Mouse (Mus musculus): Measurements from ENCODE around the gene Caap1. TPM values are rescaled to one million over a fixed set of nuclear protein-coding genes. Genes with fewer than 3 reads are reported as not detected.

Caap1 gene
- 10 to 100 TPM in 1 of 2 experiments, 1 to 10 TPM in 1; 8.8 to 11.0 TPM for total RNA-seq (2021)

DNA sequence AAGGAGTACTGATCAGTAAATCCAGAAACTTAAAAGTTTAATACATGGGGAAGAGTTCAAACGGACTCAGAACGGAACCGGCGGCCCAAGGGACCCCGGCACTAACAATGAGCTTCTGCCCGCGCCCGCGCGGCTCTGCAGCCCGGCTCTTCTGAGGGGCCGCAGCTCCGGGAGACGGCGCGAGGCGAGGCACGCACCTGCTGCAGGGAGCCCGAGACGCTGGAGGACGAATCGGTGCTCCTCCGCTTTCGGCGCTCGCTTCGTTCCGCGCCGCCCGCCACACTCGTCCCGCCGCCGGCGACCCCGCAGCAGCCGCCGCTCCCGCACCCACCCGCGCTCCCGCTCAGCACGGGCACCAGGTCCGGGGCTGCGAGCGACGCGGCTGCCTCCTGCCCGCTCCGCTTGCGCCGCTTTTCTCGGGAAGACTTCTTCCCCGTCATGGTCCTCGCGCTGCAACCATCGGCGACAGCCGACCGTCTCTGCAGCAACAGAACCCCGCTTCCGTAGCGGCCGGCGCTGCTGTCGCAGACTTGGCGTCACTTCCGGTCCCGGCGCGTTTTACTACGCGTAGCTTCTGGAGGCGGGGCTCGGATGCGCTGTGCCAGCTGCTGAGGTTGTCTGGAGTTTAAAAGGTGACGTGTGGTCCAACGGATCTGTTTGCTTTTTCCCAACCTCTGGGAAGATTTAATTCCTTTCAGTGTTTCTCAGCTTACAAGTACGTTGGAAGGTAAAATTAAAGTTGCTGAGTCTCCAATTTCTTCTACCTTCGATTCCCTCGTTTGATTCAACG is at the start of gene Caap1, which contains the start of gene Gm10306:
TSS of gene Caap1 (minus strand) at position 532 of the 790 bp plus-strand sequence.
TSS of gene Gm10306 (plus strand) at position 282 of the 790 bp plus-strand sequence.
- peak; percentile 93 to 94 for DNase-seq (ENCODE audit: low spot score in 2 of 2)
- intact Hi-C loops (cut with DNase I), result loop anchor here (2.0 kb wide), 1 partner anchor 46 kb away; the partner anchor contains the start of gene Plaa

GRCm38 (mm10) chr4:94605591-94605990 is 49.0 kb upstream of the Caap1 start:
- DNase-seq (ENCODE audit: low spot score in 2 of 2), result no peak

GRCm38 (mm10) chr4:94604452-94605019 is 47.9 kb upstream of the Caap1 start:
- DNase-seq (ENCODE audit: low spot score in 2 of 2), result no peak
- intact Hi-C loops (cut with DNase I), result no loop called here

More at GRCm38 (mm10) chr4:94605591-94605990, 49.0 kb upstream of the Caap1 start:
- intact Hi-C loops (cut with DNase I), result no loop called here

- peak; percentile 96 for DNase-seq (ENCODE audit: low spot score in 2 of 2)
- intact Hi-C loops (cut with DNase I), result loop anchor here (2.0 kb wide), 1 partner anchor 46 kb away; the partner anchor contains the start of genes Caap1 and Gm10306
Measured at GRCm38 (mm10) chr4:94603031-94603629, 46.5 kb upstream of the Caap1 start, which contains the start of gene Plaa. TSS of gene Plaa (minus strand) at chr4:94603244.

GRCm38 (mm10) chr4:94602496-94603030 is 46.0 kb upstream of the Caap1 start:
- no peak for DNase-seq (ENCODE audit: low spot score in 2 of 2)
- intact Hi-C loops (cut with DNase I), result loop anchor here (2.0 kb wide), 1 partner anchor 46 kb away; the partner anchor contains the start of genes Caap1 and Gm10306

GRCm38 (mm10) chr4:94601395-94601794 is 44.8 kb upstream of the Caap1 start:
- no peak for DNase-seq (ENCODE audit: low spot score in 2 of 2)

GRCm38 (mm10) chr4:94592709-94593108 is 36.1 kb upstream of the Caap1 start:
- no peak for DNase-seq (ENCODE audit: low spot score in 2 of 2)
- intact Hi-C loops (cut with DNase I), result no loop called here

More at GRCm38 (mm10) chr4:94601395-94601794, 44.8 kb upstream of the Caap1 start:
- intact Hi-C loops (cut with DNase I), result no loop called here

DNA sequence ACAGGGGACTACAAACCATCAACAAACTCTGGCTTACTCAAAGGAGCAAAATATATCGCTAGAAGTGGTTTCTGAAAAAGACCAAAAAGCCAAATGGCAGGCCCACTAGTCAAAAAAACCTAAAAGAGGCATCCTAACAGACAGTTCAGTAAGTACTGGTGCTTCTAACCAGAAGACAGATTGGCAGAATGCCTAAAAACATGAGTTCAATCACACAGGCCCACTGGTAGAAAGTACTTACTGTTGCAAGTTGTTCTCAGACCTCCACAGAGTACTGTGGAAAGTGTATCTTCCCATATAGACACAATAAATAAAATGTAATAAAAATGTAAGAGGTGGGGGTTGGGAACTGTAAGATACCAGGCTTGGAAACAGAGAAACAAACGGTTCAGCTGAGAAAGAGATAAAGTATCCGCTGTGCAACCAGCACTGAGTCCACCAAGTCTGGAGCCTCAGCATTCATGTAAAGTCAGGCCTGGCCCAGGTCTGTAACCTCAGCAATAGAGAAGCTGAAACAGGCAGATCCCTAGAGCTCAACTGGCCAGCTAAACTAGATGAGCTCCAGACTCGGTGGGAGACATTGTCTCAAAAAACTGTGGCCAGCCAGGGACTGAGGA is 35.3 kb upstream of the Caap1 start:
- intact Hi-C loops (cut with DNase I), result no loop called here
- no peak for DNase-seq (ENCODE audit: low spot score in 2 of 2)

DNA sequence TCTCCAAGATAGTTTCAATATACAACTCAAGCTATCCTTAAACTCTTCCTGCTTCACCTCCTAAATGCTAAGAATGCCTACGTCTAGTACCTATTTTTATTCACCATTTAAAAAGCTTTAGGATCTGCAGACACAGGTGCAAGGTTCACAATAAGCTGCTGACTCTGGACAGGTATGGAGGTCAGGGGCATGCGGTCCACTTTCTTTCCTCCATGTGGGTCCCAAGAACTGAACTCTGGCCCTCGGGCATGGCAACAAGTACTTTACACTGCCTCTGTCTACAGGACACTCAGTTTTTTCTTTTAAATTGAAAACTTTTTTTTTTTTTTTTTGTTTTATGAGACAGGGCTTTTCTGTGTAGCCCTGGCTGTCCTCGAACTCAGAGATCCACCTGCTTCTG is 16.1 kb upstream of the Caap1 start:
- intact Hi-C loops (cut with DNase I), result no loop called here
- no peak for DNase-seq (ENCODE audit: low spot score in 2 of 2)

DNA sequence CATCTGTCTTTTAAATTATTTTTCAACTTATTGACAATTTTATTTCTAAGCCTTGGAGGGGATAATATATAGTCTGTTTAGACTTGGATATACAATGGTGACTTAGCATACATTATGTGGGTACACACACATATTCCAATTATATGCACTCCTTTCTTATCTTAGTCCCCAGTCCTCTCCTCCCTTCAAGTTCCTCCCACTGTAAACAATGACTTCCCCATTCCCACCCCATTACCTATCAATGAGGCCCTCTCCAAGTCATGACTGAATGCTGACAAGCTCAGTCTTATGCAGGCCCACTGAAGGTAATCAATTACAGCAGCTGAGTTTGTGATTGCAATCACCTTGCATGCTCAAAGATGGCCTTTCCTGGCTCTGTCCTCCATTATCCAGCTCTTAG is 7.7 kb upstream of the Caap1 start:
- DNase-seq (ENCODE audit: low spot score in 2 of 2), result no peak
- intact Hi-C loops (cut with DNase I), result no loop called here

DNA sequence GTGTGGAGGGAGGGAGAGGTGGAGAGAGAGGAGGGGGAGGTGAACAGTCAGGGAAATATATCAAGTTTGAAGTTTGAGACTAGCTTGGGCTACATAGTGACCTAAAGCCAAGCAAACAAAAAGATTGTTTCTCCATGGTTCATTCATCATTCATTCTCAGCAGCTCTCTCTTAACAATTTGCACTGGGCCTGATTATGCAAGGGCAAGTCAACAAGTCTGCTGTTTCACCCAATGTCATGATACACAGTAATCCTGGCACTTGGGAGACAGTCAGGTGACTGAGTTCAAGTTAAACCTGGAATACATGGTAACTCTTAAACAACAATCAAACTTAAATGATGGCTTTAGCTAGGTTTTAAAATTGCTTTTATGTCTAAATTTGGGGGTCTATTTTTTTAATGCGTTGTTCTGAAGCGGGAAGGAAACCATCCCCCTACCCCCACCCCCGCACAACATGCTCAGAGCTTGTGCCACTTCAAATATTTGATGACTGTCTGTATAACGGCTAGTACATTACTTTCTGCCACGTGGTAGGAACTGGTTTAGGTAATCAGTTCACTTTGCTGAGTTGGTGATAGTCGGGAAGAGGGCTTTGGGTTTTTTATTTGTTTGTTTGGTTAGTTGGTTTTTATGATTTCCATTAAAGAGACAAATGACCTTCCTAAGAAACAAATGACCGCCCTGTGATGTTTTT is 5.5 kb upstream of the Caap1 start:
- DNase-seq (ENCODE audit: low spot score in 2 of 2), result no peak
- intact Hi-C loops (cut with DNase I), result no loop called here

- intact Hi-C loops (cut with DNase I), result no loop called here
- no peak for DNase-seq (ENCODE audit: low spot score in 2 of 2)
Measured at GRCm38 (mm10) chr4:94560316-94560715, 3.7 kb upstream of the Caap1 start.

DNA sequence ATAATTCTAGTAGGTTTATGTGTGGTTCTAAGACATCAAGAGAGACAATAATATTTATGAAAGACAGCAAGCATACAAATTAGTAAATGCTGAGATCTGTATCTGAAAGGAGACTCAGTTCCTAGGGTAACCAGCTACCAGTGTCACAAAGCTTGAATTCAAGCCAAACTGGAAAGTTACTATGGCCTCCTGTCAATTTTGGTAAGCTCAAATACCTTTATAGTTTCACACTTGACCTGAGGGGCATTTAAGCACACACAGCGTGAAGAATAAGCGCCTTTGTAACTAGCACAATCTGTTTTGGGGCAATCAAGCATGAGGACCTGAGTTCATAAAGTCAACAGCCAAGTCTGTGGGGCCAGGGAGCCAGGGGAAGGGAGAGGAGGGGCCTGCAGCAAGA is 2.7 kb upstream of the Caap1 start:
- DNase-seq (ENCODE audit: low spot score in 2 of 2), result no peak
- intact Hi-C loops (cut with DNase I), result no loop called here

DNA sequence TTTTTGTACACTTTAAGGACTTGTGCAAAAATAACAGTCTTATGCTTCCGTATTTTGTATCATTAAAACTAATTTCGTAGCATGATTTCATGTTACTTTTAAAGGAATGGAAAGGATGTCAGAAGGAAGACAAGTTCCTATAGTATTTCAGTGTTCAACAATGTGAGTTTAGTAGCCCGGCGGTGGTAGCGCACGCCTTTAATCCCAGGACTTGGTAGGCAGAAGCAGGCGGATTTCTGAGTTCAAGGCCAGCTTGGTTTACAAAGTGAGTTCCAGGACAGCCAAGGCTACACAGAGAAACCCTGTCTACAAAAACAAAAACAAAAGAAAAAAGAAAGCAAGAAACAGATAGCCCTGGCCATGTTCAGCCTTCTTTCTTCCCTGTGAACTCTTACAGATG is 549 bp upstream of the Caap1 start:
- intact Hi-C loops (cut with DNase I), result loop anchor here (2.0 kb wide), 1 partner anchor 46 kb away; the partner anchor contains the start of gene Plaa
- no peak for DNase-seq (ENCODE audit: low spot score in 2 of 2)

- no peak for DNase-seq (ENCODE audit: low spot score in 2 of 2)
- intact Hi-C loops (cut with DNase I), result no loop called here
Measured at GRCm38 (mm10) chr4:94554955-94555494, 1.6 kb downstream of the Caap1 start.

GRCm38 (mm10) chr4:94544321-94544720 is 12.3 kb downstream of the Caap1 start:
- intact Hi-C loops (cut with DNase I), result no loop called here
- no peak for DNase-seq (ENCODE audit: low spot score in 2 of 2)

DNA sequence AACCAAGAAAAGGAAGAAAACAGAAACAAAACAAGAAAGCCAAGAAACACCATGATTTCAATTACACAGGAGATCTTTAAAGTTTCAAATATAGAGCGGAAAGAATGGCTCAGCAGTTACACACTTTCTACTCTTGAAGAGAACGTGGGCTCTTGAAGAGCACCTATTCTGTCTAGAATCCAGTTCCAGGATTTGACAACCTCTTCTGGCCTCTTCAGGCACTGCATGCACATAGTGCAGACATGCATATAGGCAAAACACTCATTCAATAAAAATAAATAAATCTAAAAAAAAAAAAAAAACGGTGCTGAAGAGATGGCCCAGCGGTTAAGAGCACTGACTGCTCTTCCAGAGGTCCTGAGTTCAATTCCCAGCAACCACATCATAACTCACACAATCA is 13.6 kb downstream of the Caap1 start:
- intact Hi-C loops (cut with DNase I), result no loop called here
- no peak for DNase-seq (ENCODE audit: low spot score in 2 of 2)

- no peak for DNase-seq (ENCODE audit: low spot score in 2 of 2)
- intact Hi-C loops (cut with DNase I), result no loop called here
Measured at GRCm38 (mm10) chr4:94533205-94533604, 23.4 kb downstream of the Caap1 start.

DNA sequence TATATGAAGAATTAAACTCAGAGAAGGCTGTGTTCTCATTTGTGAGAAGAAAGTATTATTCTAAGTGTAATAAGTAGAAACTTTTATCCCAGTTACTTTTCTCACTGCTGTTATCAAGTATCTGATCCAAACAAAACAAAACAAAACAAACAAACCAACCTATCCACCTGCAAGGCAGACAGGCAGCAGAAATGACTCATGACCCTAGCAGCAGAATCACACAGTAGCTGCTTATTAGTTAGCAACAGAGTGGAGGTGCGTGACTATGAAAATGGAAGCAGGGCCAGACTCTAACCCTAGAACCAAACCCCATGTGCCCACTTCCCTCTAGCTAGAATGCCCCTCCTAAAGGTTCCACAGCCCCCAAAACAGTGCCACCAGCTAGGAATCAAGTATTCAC is 27.1 kb downstream of the Caap1 start:
- no peak for DNase-seq (ENCODE audit: low spot score in 2 of 2)
- intact Hi-C loops (cut with DNase I), result no loop called here

Data from left cerebral cortex, postnatal 36 days (tissue).